Comparison of ENCODE assay signal across 14 mouse cellular contexts in the genomic region with DNA sequence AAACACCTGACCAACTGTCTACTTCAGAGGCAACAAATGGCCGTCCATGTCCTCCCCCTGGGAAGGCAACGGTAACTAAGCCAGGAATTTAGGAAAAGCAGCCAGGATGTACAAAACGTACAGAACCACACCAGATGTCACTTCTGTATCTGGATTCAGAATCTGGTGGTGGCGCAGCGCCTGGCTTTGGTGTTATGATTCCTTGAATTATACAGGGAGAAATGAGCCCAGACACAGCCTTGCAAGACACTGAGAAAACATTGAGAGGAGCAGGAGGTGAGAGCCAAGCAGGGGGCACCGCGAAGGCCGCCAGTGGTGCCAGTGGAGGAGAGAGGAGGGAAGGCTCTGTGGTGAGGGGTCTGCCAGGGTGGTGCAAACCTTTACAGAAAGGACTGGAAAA. TPM values are rescaled to one million over a fixed set of nuclear protein-coding genes. Genes with fewer than 3 reads are reported as not detected.
DNase-seq lines count a peak whose midpoint lies in the region; ATAC-seq lines count a peak whose summit lies in the region.
"Had no signal": no experiment of that assay in that cellular context is flagged by ENCODE, and none has a peak within 500 bp of the region (broad histone marks: within the 10 kb centered on the region; RNA-seq: fewer than 3 reads in every experiment).

No protein-coding gene starts in this region.

- DNase-seq in hindbrain, embryonic 11.5 days (ENCODE audit: low spot score): no peak
- DNase-seq in left cerebral cortex, postnatal 14 days (ENCODE audit: low spot score in 2 of 2): peak; percentile 49 to 73
- DNase-seq in right cerebral cortex, postnatal 36 days (ENCODE audit: low spot score in 2 of 2): peak; percentile 55 to 68
- no peak for DNase-seq in adrenal gland, postnatal 14 days
- no peak for DNase-seq in heart, postnatal 14 days
- DNase-seq: cerebellum, adult 2 months; liver, postnatal 0 days had no signal

- peak overlapping the region; percentile 64 for H3K27ac ChIP-seq in hindbrain, embryonic 16.5 days (ENCODE audit: low read depth, low read length)
- no peak overlapping the region for H3K27ac ChIP-seq in hindbrain, embryonic 11.5 days (ENCODE audit: low read depth, low read length)
- peak overlapping the region; percentile 85 for H3K27ac ChIP-seq in forebrain, embryonic 16.5 days (ENCODE audit: low read length)
- H3K27ac ChIP-seq: kidney, embryonic 15.5 days; macrophage; midbrain, embryonic 15.5 days had no signal

- no peak overlapping the region for H3K4me2 ChIP-seq in hindbrain, embryonic 16.5 days (ENCODE audit: low read length)
- no peak overlapping the region for H3K4me2 ChIP-seq in hindbrain, embryonic 11.5 days (replicated peaks; ENCODE audit: low read depth, low read length)
- no peak overlapping the region for H3K4me2 ChIP-seq in forebrain, embryonic 16.5 days (ENCODE audit: low read length)
- H3K4me2 ChIP-seq: kidney, embryonic 15.5 days; midbrain, embryonic 15.5 days had no signal

- intact Hi-C loops in left cerebral cortex, postnatal 14 days (cut with DNase I): no loop called here
- intact Hi-C loops in heart, postnatal 14 days (cut with DNase I): no loop called here

- no peak overlapping the region for H3K9ac ChIP-seq in hindbrain, embryonic 16.5 days (ENCODE audit: low read depth, low read length)
- no peak overlapping the region for H3K9ac ChIP-seq in hindbrain, embryonic 11.5 days (ENCODE audit: low read depth, low read length)
- H3K9ac ChIP-seq in forebrain, embryonic 16.5 days (replicated peaks; ENCODE audit: low read depth, low read length): no peak overlapping the region
- H3K9ac ChIP-seq: kidney, embryonic 15.5 days; liver, postnatal 0 days; midbrain, embryonic 15.5 days had no signal

- H3K36me3 ChIP-seq in hindbrain, embryonic 16.5 days (ENCODE audit: control insufficient read depth, insufficient read depth, low read length): peaks cover 19% of the 10 kb centered on the region
- no peaks in the 10 kb centered on the region for H3K36me3 ChIP-seq in hindbrain, embryonic 11.5 days (ENCODE audit: control insufficient read depth, insufficient read depth, low read length)
- peaks cover 7% of the 10 kb centered on the region; the same call in 1 of the 2 replicates for H3K36me3 ChIP-seq in forebrain, embryonic 16.5 days (ENCODE audit: control insufficient read depth, insufficient read depth)

- no peak overlapping the region for H3K4me3 ChIP-seq in hindbrain, embryonic 16.5 days (ENCODE audit: low read length)
- H3K4me3 ChIP-seq in hindbrain, embryonic 11.5 days (ENCODE audit: low read depth, low read length): no peak overlapping the region
- H3K4me3 ChIP-seq in forebrain, embryonic 16.5 days (replicated peaks; ENCODE audit: low read length): no peak overlapping the region
- H3K4me3 ChIP-seq: kidney, embryonic 15.5 days; midbrain, embryonic 15.5 days had no signal

- no peaks in the 10 kb centered on the region for H3K9me3 ChIP-seq in hindbrain, embryonic 16.5 days (ENCODE audit: control insufficient read depth, low read length)
- no peaks in the 10 kb centered on the region for H3K9me3 ChIP-seq in hindbrain, embryonic 11.5 days (ENCODE audit: control insufficient read depth, low read length)
- H3K9me3 ChIP-seq in forebrain, embryonic 16.5 days (ENCODE audit: control insufficient read depth, low read length): no peaks in the 10 kb centered on the region
- H3K9me3 ChIP-seq: kidney, embryonic 15.5 days; midbrain, embryonic 15.5 days had no signal

- WGBS in hindbrain, embryonic 16.5 days: 74% methylated on average over 8 of the region's 8 CpGs
- WGBS in hindbrain, embryonic 11.5 days: 89% methylated on average over 8 of the region's 8 CpGs
- WGBS in forebrain, embryonic 16.5 days: 43% methylated on average over 8 of the region's 8 CpGs

- H3K27me3 ChIP-seq in hindbrain, embryonic 16.5 days (replicated peaks; ENCODE audit: control insufficient read depth, insufficient read depth, low read length): no peaks in the 10 kb centered on the region
- H3K27me3 ChIP-seq in hindbrain, embryonic 11.5 days (ENCODE audit: control insufficient read depth, insufficient read depth, low read length): no peaks in the 10 kb centered on the region
- no peaks in the 10 kb centered on the region for H3K27me3 ChIP-seq in forebrain, embryonic 16.5 days (replicated peaks; ENCODE audit: control insufficient read depth, insufficient read depth, low read length)
- H3K27me3 ChIP-seq: kidney, embryonic 15.5 days; midbrain, embryonic 15.5 days had no signal

- H3K4me1 ChIP-seq in hindbrain, embryonic 16.5 days (ENCODE audit: control insufficient read depth, insufficient read depth, low read depth, low read length): peaks cover 3% of the 10 kb centered on the region; the same call in 1 of the 2 replicates
- no peaks in the 10 kb centered on the region for H3K4me1 ChIP-seq in hindbrain, embryonic 11.5 days (replicated peaks; ENCODE audit: control insufficient read depth, insufficient read depth, low read length)
- H3K4me1 ChIP-seq in forebrain, embryonic 16.5 days (replicated peaks; ENCODE audit: control insufficient read depth, insufficient read depth, low read length): peaks cover 26% of the 10 kb centered on the region
- H3K4me1 ChIP-seq: kidney, embryonic 15.5 days; midbrain, embryonic 15.5 days had no signal

- ATAC-seq in hindbrain, embryonic 16.5 days: no peak
- no peak for ATAC-seq in hindbrain, embryonic 11.5 days (ENCODE audit: low FRiP score)
- peak; percentile 59 for ATAC-seq in forebrain, embryonic 16.5 days
- ATAC-seq: inflammation-experienced regulatory T-cells, adult 6 months; liver, postnatal 0 days had no signal

RNA-seq across cellular contexts. Expression of a gene that starts 45.8 kb away (rescaled TPM):
- polyA plus RNA-seq in hindbrain, embryonic 16.5 days (2015; fragmentation: Nextera tagmentation; extraction: Ambion mirVana): 2.7 and 2.9 TPM in 2 replicates
- 0.68 and 1.2 TPM in 2 replicates for polyA plus RNA-seq in hindbrain, embryonic 11.5 days (2014; fragmentation: Nextera tagmentation; extraction: Ambion mirVana)
- polyA plus RNA-seq in forebrain, embryonic 16.5 days (2015; fragmentation: Nextera tagmentation; extraction: Ambion mirVana): 1.8 and 3.2 TPM in 2 replicates
- 1 to 10 TPM; 4.9 to 5.1 TPM for total RNA-seq in left cerebral cortex, postnatal 14 days (2021)
- total RNA-seq in adrenal gland, postnatal 14 days (2021): 0.48 and 1.2 TPM in 2 replicates
- total RNA-seq in heart, postnatal 14 days (2021): under 1 TPM; 0.07 to 0.17 TPM
- total RNA-seq: gastrocnemius, adult 8-10 months had no signal
- polyA plus RNA-seq: macrophage had no signal

Comparison
In these comparisons a context has a peak if more than half of its experiments do, and no peak if none do; other contexts are left out.
1. DNase-seq: peak in left cerebral cortex, postnatal 14 days (2 of 2) and right cerebral cortex, postnatal 36 days (2 of 2); none in hindbrain, embryonic 11.5 days (single experiment), adrenal gland, postnatal 14 days (single experiment) and heart, postnatal 14 days (0 of 2).